Mouse (Mus musculus): ENCODE data around the gene Gm17606. TPM values are rescaled to one million over a fixed set of nuclear protein-coding genes. Genes with fewer than 3 reads are reported as not detected.
A peak's percentile ranks its signal among the peaks of the same experiment; 100 is the strongest.

Gm17606 gene
- total and polyA plus RNA-seq, 3 experiments: 2.5 TPM; not detected in 2

GRCm38 (mm10) chr14:54664477-54665222 lies 23.9 kb downstream of the Gm17606 start:
- in situ Hi-C loops (cut with MboI; ENCODE audit: low pct_ligation_motif_present, low pct_unique_long_range_greater_than_20kb, low sequenced_read_pairs): no loop called here
- dilution Hi-C loops (cut with MboI; ENCODE audit: extremely low pct_ligation_motif_present, extremely low pct_unique_long_range_greater_than_20kb, low sequenced_read_pairs): no loop called here
- peaks cover 73 to 94% of the 10 kb centered on the region in 2 experiments for H3K36me3 ChIP-seq (replicated peaks in 1 of 2; ENCODE audit: control insufficient read depth in 1 of 2, insufficient read depth in 1 of 2, low read length in 1 of 2)

GRCm38 (mm10) chr14:54669381-54669780 lies 28.6 kb downstream of the Gm17606 start:
- H3K4me1 ChIP-seq (ENCODE audit: control insufficient read depth in 1 of 2, insufficient read depth in 2 of 2): no peaks in the 10 kb centered on the region; a peak in 1 of 4 replicates
- dilution Hi-C loops (cut with MboI; ENCODE audit: extremely low pct_ligation_motif_present, extremely low pct_unique_long_range_greater_than_20kb, low sequenced_read_pairs): no loop called here
- H3K79me2 ChIP-seq (replicated peaks; ENCODE audit: control insufficient read depth, extremely low read depth, insufficient read depth, poor library complexity, severe bottlenecking): peaks cover 2% of the 10 kb centered on the region
- H3K27ac ChIP-seq (ENCODE audit: insufficient read depth, low read depth): no peak overlapping the region
- DNase-seq (ENCODE audit: extremely low read depth): peak; percentile 36
- H3K9ac ChIP-seq (ENCODE audit: insufficient read depth, low read depth): no peak overlapping the region
- H3K9me3 ChIP-seq (replicated peaks; ENCODE audit: low read length): no peaks in the 10 kb centered on the region
- peaks cover 45 to 83% of the 10 kb centered on the region in 2 experiments for H3K36me3 ChIP-seq (replicated peaks in 1 of 2; ENCODE audit: control insufficient read depth in 1 of 2, insufficient read depth in 1 of 2, low read length in 1 of 2)
- H3K27me3 ChIP-seq (replicated peaks): no peaks in the 10 kb centered on the region
- H3K4me2 ChIP-seq (ENCODE audit: insufficient read depth, low read depth, poor library complexity, severe bottlenecking): no peak overlapping the region
- no peak overlapping the region for H3K4me3 ChIP-seq (replicated peaks in 1 of 3; ENCODE audit: low read depth in 2 of 3, low read length in 2 of 3, poor library complexity in 1 of 3)
- TF ChIP-seq UBTF (IDR thresholded peaks at IDR 0.05; ENCODE audit: low read depth, low read length) (no peak), MAFK (IDR thresholded peaks at IDR 0.05; ENCODE audit: insufficient replicate concordance, low read length) (no peak), MEF2A (IDR thresholded peaks at IDR 0.05; ENCODE audit: borderline replicate concordance, low read depth, low read length) (no peak), ZKSCAN1 (IDR thresholded peaks at IDR 0.05; ENCODE audit: borderline replicate concordance, low read depth, low read length) (no peak), CTCF (conservative IDR thresholded peaks at IDR 0.05 in 1 of 2, IDR thresholded peaks at IDR 0.05 in 1 of 2; ENCODE audit: low read depth in 2 of 2, low read length in 2 of 2) (peak; percentile 66 to 69; a peak in 3 of 4 replicates), SMC3 (IDR thresholded peaks at IDR 0.05; ENCODE audit: low read depth, low read length) (peak; percentile 58), ELF1 (IDR thresholded peaks at IDR 0.05; ENCODE audit: low read depth, low read length) (no peak), RAD21 (IDR thresholded peaks at IDR 0.05; ENCODE audit: low read depth, low read length) (peak; percentile 41), USF2 (conservative IDR thresholded peaks at IDR 0.05; ENCODE audit: low read depth, low read length) (no peak)
- in situ Hi-C loops (cut with MboI; ENCODE audit: low pct_ligation_motif_present, low pct_unique_long_range_greater_than_20kb, low sequenced_read_pairs): no loop called here

More at GRCm38 (mm10) chr14:54664477-54665222, 23.9 kb downstream of the Gm17606 start:
- Histone ChIP-seq H3K9me3 (replicated peaks; ENCODE audit: low read length) (no peaks in the 10 kb centered on the region), H3K9ac (ENCODE audit: insufficient read depth, low read depth) (no peak overlapping the region), H3K4me2 (ENCODE audit: insufficient read depth, low read depth, poor library complexity, severe bottlenecking) (no peak overlapping the region), H3K27me3 (replicated peaks) (no peaks in the 10 kb centered on the region), H3K27ac (ENCODE audit: insufficient read depth, low read depth) (no peak overlapping the region), H3K4me3 (replicated peaks in 1 of 3; ENCODE audit: low read depth in 2 of 3, low read length in 2 of 3, poor library complexity in 1 of 3) (no peak overlapping the region), H3K79me2 (replicated peaks; ENCODE audit: control insufficient read depth, extremely low read depth, insufficient read depth, poor library complexity, severe bottlenecking) (no peaks in the 10 kb centered on the region; the same call in none of the 2 replicates), H3K4me1 (ENCODE audit: control insufficient read depth in 1 of 2, insufficient read depth in 2 of 2) (no peaks in the 10 kb centered on the region)
- no peak for DNase-seq (ENCODE audit: extremely low read depth)
- TF ChIP-seq MAFK (IDR thresholded peaks at IDR 0.05; ENCODE audit: insufficient replicate concordance, low read length) (no peak), NRF1 (IDR thresholded peaks at IDR 0.05; ENCODE audit: low read depth, low read length) (no peak), MAX (IDR thresholded peaks at IDR 0.05; ENCODE audit: low read length) (no peak), IRF4 (IDR thresholded peaks at IDR 0.05; ENCODE audit: low read depth, low read length) (no peak), GABPA (IDR thresholded peaks at IDR 0.05; ENCODE audit: insufficient replicate concordance, low read depth, low read length) (no peak), ZKSCAN1 (IDR thresholded peaks at IDR 0.05; ENCODE audit: borderline replicate concordance, low read depth, low read length) (no peak), TCF12 (IDR thresholded peaks at IDR 0.05; ENCODE audit: low read depth, low read length) (no peak), JUN (IDR thresholded peaks at IDR 0.05; ENCODE audit: insufficient read depth, low read depth, low read length) (no peak), ZMIZ1 (IDR thresholded peaks at IDR 0.05; ENCODE audit: low read depth, low read length) (no peak), USF2 (conservative IDR thresholded peaks at IDR 0.05; ENCODE audit: low read depth, low read length) (no peak), ELF1 (IDR thresholded peaks at IDR 0.05; ENCODE audit: low read depth, low read length) (no peak), EP300 (IDR thresholded peaks at IDR 0.05; ENCODE audit: low read length) (no peak), USF1 (IDR thresholded peaks at IDR 0.05; ENCODE audit: low read depth, low read length) (no peak)

All from CH12.LX (cell line).